Mouse (Mus musculus) liver, embryonic 13.5 days (tissue): ENCODE results near the gene Nmrk1. TPM values are rescaled to one million over a fixed set of nuclear protein-coding genes. Genes with fewer than 3 reads are reported as not detected.

Source experiments
- ATAC-seq: fragments of 200-750 bp; cut with Nextera tagmentation; 2 replicates; pipeline ENCODE4 v1.8.0; 2017; ENCODE audit warnings: low read depth, mild to moderate bottlenecking, moderate number of reproducible peaks, moderate library complexity
- DNase-seq: peaks from one replicate; pipeline ENCODE4 v3.0.0; 2022
- H3K27ac ChIP-seq: fragments of 300-500 bp; sonication (generic); 2 replicates; pipeline ENCODE4 v1.5.1; 2015; ENCODE audit warnings: moderate library complexity, mild to moderate bottlenecking, inconsistent platforms
- H3K27me3 ChIP-seq: fragments of 300-500 bp; sonication (generic); 2 replicates; pipeline ENCODE4 v1.6.1; 2015; ENCODE audit warnings: mild to moderate bottlenecking, inconsistent platforms
- H3K36me3 ChIP-seq: fragments of 300-500 bp; sonication (generic); 2 replicates; pipeline ENCODE4 v1.6.1; 2015; ENCODE audit warnings: mild to moderate bottlenecking, inconsistent platforms
- H3K4me1 ChIP-seq: fragments of 300-500 bp; sonication (generic); replicated peaks from 2 replicates; pipeline ENCODE4 v1.6.1; 2015; ENCODE audit warnings: inconsistent platforms
- H3K4me2 ChIP-seq: fragments of 300-500 bp; sonication (generic); 2 replicates; pipeline ENCODE4 v1.6.1; 2015; ENCODE audit warnings: inconsistent platforms, mild to moderate bottlenecking, moderate library complexity
- H3K4me3 ChIP-seq: fragments of 300-500 bp; sonication (generic); replicated peaks from 2 replicates; pipeline ENCODE4 v1.5.1; 2015; ENCODE audit warnings: mild to moderate bottlenecking, inconsistent platforms
- H3K9ac ChIP-seq: fragments of 300-500 bp; sonication (generic); 2 replicates; pipeline ENCODE4 v1.6.1; 2015; ENCODE audit warnings: mild to moderate bottlenecking, inconsistent platforms
- H3K9me3 ChIP-seq: fragments of 300-500 bp; sonication (generic); replicated peaks from 2 replicates; pipeline ENCODE4 v1.6.1; 2016; ENCODE audit warnings: inconsistent platforms
- WGBS: fragments of 180-500 bp; shearing (Covaris S2); methylation state at CpG from one replicate; pipeline ENCODE4 v1.1.7; 2015; ENCODE audit not compliant: insufficient replicate concordance; 5-methylcytosine and 5-hydroxymethylcytosine counted together
- polyA plus RNA-seq: library from polyadenylated mRNA; unstranded; fragments of >200 nt; fragmentation: Nextera tagmentation; extraction: Ambion mirVana; gene quantifications from 2 replicates; pipeline ENCODE4 v1.2.1, GENCODE M21; 2015

Nmrk1 gene
- polyA plus RNA-seq, 1 experiment from 2014 or later: 6.8 TPM

DNA sequence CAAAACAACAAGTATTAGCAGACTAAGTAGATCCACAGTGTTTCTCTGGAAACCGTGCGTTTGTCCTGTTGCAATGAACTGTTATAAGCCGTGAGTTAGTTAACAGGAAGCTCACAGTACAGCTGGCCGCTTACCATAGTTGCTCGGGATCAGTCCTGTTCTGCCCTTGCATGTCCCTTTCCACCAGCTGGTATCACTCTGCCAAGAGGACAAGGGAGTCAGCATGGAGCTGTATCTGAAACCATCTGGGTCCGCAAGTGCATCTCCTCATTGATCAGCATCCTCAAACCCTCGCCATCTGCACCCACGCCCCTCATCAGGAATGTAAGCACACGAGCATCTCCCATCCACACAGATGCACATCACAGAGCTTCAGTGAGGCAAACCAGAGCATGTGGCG, 38.0 kb upstream of the Nmrk1 start:
- DNase-seq (no peak), ATAC-seq (no peak)
- Histone ChIP-seq H3K27ac (no peak overlapping the region), H3K4me2 (no peak overlapping the region), H3K4me3 (no peak overlapping the region), H3K27me3 (no peaks in the 10 kb centered on the region), H3K36me3 (peaks cover 11% of the 10 kb centered on the region; the same call in 1 of the 2 replicates), H3K9ac (no peak overlapping the region), H3K9me3 (no peaks in the 10 kb centered on the region), H3K4me1 (0 out of 2 replicates have a peak, but pooled peaks cover 4% of the 10 kb centered on the region)
- 73% methylated on average over 10 of the region's 10 CpGs for WGBS

DNA sequence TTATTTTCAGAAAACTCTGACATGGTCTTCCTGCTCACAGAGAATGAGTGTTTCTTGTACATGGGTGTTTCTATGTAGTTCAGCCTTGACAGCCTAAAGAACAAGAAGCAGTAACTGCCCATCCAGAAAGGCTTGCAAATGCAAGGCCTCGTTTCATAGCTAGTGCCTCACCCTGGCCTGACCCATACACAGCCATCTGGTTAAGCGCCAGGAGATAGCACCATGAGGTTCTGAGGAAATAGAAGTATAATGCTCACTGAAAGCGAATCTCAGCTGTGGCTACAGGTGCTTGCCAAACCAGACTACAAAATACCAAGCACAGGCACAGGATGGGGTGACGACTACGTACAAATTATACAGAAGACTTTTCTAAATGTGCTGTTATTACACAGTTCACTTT, 34.9 kb upstream of the Nmrk1 start:
- 80% methylated on average over 5 of the region's 5 CpGs for WGBS
- Histone ChIP-seq H3K27ac (no peak overlapping the region), H3K4me1 (0 out of 2 replicates have a peak, but pooled peaks cover 7% of the 10 kb centered on the region)

GRCm38 (mm10) chr19:18597772-18598171, 34.0 kb upstream of the Nmrk1 start:
- Histone ChIP-seq H3K27me3 (no peaks in the 10 kb centered on the region), H3K36me3 (peaks cover 6% of the 10 kb centered on the region; the same call in 1 of the 2 replicates), H3K4me2 (no peak overlapping the region), H3K9me3 (no peaks in the 10 kb centered on the region), H3K4me3 (no peak overlapping the region), H3K9ac (no peak overlapping the region), H3K4me1 (0 out of 2 replicates have a peak, but pooled peaks cover 7% of the 10 kb centered on the region), H3K27ac (no peak overlapping the region)
- ATAC-seq: no peak
- DNase-seq: no peak
- whole genome bisulfite sequencing: 71% methylated on average over 6 of the region's 6 CpGs

More for the DNA sequence above, 34.9 kb upstream of the Nmrk1 start:
- Histone ChIP-seq H3K27me3 (no peaks in the 10 kb centered on the region), H3K9me3 (no peaks in the 10 kb centered on the region), H3K4me3 (no peak overlapping the region), H3K4me2 (no peak overlapping the region), H3K36me3 (peaks cover 3% of the 10 kb centered on the region; the same call in 1 of the 2 replicates), H3K9ac (no peak overlapping the region)
- no peak for ATAC-seq
- DNase-seq: no peak

DNA sequence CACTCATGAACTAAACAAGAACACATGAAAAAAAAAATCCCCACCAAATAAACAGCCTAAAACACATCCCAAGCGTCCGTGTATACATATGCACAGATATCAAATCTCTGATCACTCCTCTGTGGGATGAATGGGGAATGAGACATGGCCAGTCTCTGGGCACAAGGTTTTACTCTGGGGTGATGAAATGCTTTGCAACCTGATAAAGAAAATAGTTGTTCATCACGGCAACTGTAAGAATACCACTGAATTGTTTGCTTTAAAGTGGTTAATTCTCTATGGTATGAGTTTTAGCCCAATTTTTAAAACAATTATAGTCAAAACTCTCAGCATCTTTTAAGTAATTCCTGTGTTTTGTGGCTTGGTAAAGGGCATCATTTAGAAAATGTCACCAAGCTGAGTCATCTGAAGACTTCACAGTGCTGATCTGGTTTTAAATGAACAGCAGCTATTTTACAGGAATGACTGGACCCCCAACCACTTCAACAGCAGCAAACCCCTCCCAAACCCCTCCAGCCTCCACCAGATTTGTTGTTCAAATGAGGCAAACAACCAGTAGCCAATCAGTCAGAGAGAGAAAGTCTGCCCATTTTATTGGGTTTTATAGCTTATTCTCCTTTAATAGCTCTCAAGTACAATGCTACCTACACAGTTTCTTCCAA, 33.4 kb upstream of the Nmrk1 start:
- Histone ChIP-seq H3K9me3 (no peaks in the 10 kb centered on the region), H3K27ac (no peak overlapping the region), H3K36me3 (peaks cover 10% of the 10 kb centered on the region; the same call in 1 of the 2 replicates), H3K4me3 (no peak overlapping the region), H3K27me3 (no peaks in the 10 kb centered on the region), H3K4me2 (no peak overlapping the region), H3K4me1 (0 out of 2 replicates have a peak, but pooled peaks cover 9% of the 10 kb centered on the region), H3K9ac (no peak overlapping the region)
- DNase-seq (no peak), ATAC-seq (no peak)
- 72% methylated on average over 3 of the region's 3 CpGs for WGBS

DNA sequence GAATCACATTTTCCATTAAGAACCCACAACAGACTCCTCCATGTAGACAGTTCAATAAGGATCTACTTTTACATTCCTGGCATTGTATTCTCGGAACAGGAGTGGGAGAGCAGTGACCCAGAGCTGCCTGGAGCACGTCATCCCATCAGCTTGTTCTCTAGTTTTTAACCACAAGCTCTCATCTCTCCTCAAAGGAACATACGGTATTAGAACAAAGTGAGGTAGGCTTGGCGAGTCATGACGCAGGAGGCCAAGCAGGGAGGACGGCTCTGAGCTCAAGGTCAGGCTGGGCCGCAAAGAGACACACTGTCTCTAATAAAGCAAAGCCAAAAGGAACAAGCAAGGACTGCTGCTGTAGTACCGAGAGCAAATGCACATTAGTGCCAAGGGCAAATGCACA, 32.7 kb upstream of the Nmrk1 start:
- no peak overlapping the region for H3K4me2 ChIP-seq
- DNase-seq (no peak), ATAC-seq (no peak)
- no peak overlapping the region for H3K27ac ChIP-seq
- H3K4me3 ChIP-seq: no peak overlapping the region
- WGBS: 75% methylated on average over 8 of the region's 8 CpGs
- 0 out of 2 replicates have a peak, but pooled peaks cover 14% of the 10 kb centered on the region for H3K4me1 ChIP-seq
- peaks cover 10% of the 10 kb centered on the region; the same call in 1 of the 2 replicates for H3K36me3 ChIP-seq
- H3K9ac ChIP-seq: no peak overlapping the region
- no peaks in the 10 kb centered on the region for H3K9me3 ChIP-seq
- H3K27me3 ChIP-seq: no peaks in the 10 kb centered on the region

DNA sequence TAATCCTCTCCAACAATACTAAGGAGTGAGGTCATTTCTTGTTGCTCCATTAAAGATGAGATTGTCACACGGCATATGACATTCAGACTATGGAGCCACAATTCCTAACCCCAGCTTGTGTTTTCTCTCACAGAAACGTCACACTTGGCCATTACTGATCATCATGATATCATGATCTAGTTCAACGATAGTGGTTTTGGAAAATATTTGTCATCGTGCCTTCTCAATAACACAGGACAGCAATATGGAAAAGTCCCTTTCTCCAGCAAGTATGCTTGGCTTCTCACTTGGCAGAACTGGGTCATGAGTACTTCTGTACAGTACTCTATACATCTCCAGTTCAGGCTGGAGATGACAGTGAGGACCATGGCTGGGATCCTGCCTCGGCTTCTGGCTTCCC, 32.1 kb upstream of the Nmrk1 start:
- H3K27me3 ChIP-seq: no peaks in the 10 kb centered on the region
- H3K36me3 ChIP-seq: peaks cover 10% of the 10 kb centered on the region; the same call in 1 of the 2 replicates
- no peak overlapping the region for H3K27ac ChIP-seq
- no peak overlapping the region for H3K4me3 ChIP-seq
- H3K9ac ChIP-seq: no peak overlapping the region
- DNase-seq (no peak), ATAC-seq (no peak)
- no peaks in the 10 kb centered on the region for H3K9me3 ChIP-seq
- H3K4me2 ChIP-seq: no peak overlapping the region
- 0 out of 2 replicates have a peak, but pooled peaks cover 14% of the 10 kb centered on the region for H3K4me1 ChIP-seq
- WGBS: 80% methylated on average over 5 of the region's 5 CpGs

DNA sequence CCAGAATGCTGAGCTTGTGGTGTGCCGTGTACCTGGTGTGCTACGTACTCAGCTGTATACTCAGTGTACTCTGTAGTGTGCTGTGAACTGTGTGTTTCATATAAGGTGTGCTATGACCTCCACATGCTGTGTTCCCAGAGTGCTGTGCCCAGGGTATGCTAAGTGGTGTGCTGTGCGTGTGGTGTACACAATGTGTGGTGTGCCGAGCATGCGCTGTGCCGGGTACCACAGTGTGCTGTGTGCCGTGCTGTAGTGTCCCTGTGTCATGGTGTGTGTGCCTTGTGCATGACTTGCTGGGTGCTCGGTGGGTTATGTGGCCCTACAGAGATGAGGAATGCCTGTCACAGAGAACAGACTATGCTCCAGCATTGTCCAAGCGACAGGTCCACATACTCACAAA, 31.1 kb upstream of the Nmrk1 start:
- no peaks in the 10 kb centered on the region for H3K9me3 ChIP-seq
- 0 out of 2 replicates have a peak, but pooled peaks cover 10% of the 10 kb centered on the region for H3K4me1 ChIP-seq
- no peak overlapping the region for H3K9ac ChIP-seq
- ATAC-seq: no peak
- H3K27me3 ChIP-seq: no peaks in the 10 kb centered on the region
- peaks cover 10% of the 10 kb centered on the region; the same call in 1 of the 2 replicates for H3K36me3 ChIP-seq
- no peak for DNase-seq
- no peak overlapping the region for H3K4me2 ChIP-seq
- 90% methylated on average over 9 of the region's 9 CpGs for WGBS
- no peak overlapping the region for H3K4me3 ChIP-seq
- no peak overlapping the region for H3K27ac ChIP-seq

DNA sequence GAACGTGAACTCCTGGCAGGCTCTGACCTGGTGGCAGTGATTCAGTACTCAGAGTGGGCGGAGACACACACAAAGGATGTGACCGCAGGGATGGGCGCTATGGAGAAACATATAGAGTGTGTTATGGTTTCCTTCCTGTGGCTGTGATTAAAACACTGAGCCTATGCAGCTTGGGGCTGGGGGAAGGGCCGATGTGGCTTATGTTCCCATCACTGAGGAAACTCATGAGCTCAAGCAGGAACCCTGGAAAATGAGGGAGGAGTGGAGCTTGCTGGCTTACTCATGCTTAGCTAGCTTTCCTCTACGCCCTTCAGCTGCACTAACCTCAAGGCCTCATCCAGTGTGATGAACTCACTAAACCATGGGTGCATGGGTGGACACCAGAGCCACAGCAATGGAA, 28.7 kb upstream of the Nmrk1 start:
- H3K4me1 ChIP-seq: peaks cover 14% of the 10 kb centered on the region
- peaks cover 10% of the 10 kb centered on the region; the same call in 1 of the 2 replicates for H3K36me3 ChIP-seq
- 78% methylated on average over 6 of the region's 6 CpGs for WGBS
- ATAC-seq: peak; percentile 29; the same call in 1 of the 2 replicates
- no peaks in the 10 kb centered on the region for H3K9me3 ChIP-seq
- H3K27ac ChIP-seq: no peak overlapping the region
- H3K4me2 ChIP-seq: no peak overlapping the region
- H3K4me3 ChIP-seq: no peak overlapping the region
- no peak for DNase-seq
- H3K27me3 ChIP-seq: no peaks in the 10 kb centered on the region
- H3K9ac ChIP-seq: no peak overlapping the region

GRCm38 (mm10) chr19:18607907-18608306, 23.8 kb upstream of the Nmrk1 start:
- Histone ChIP-seq H3K4me2 (no peak overlapping the region), H3K9ac (no peak overlapping the region), H3K27me3 (no peaks in the 10 kb centered on the region), H3K9me3 (no peaks in the 10 kb centered on the region), H3K4me3 (no peak overlapping the region), H3K27ac (no peak overlapping the region), H3K4me1 (peaks cover 28% of the 10 kb centered on the region), H3K36me3 (0 out of 2 replicates have a peak, but pooled peaks cover 3% of the 10 kb centered on the region)
- WGBS: 41% methylated on average over 7 of the region's 7 CpGs
- no peak for DNase-seq
- no peak for ATAC-seq

DNA sequence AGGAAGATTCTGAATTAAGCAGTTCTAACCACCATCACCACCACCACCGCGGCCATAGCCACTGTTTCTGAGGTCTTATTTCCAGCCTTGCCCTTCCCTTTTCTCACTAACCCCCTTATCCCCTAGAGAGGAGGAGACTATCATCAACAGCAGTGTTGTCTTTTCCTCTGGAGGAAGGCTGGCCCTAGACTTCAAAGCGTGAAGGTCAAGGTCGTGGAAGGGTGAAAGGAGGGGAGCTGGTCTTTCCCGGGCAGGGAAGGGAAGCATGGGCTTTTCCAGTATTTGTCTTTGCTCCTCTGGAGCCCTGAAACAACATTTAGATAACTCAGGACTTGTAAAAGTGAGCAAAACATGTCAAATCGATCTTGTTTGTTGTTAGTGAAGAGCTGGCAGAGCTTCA, 22.8 kb upstream of the Nmrk1 start:
- ATAC-seq (no peak), DNase-seq (no peak)
- H3K27me3 ChIP-seq: no peaks in the 10 kb centered on the region
- peaks cover 25% of the 10 kb centered on the region for H3K4me1 ChIP-seq
- no peaks in the 10 kb centered on the region for H3K9me3 ChIP-seq
- no peak overlapping the region for H3K9ac ChIP-seq
- H3K4me2 ChIP-seq: no peak overlapping the region
- H3K4me3 ChIP-seq: no peak overlapping the region
- WGBS: 46% methylated on average over 6 of the region's 6 CpGs
- H3K27ac ChIP-seq: no peak overlapping the region
- H3K36me3 ChIP-seq: no peaks in the 10 kb centered on the region

DNA sequence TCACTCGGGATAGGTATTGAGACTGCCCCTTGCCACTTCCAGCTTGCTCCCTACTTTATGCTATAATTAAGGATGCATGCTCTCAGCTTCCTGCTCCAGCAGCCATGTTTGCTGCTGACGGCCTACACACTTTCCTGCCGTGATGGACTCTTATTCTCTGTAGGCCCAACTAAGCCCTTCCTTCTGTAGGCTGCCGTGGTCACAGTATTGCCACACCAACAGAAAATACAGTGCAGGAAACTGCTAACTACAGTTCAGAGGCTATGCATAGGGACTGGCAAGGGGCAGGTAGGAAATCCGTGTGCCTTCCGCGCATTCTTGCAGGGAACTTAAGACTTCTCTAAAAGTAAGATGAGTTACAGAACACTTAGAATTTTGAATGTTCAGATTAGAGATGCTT, 17.4 kb upstream of the Nmrk1 start:
- DNase-seq (no peak), ATAC-seq (no peak)
- 67% methylated on average over 7 of the region's 7 CpGs for WGBS
- H3K4me2 ChIP-seq: no peak overlapping the region
- H3K27ac ChIP-seq: no peak overlapping the region
- no peaks in the 10 kb centered on the region for H3K9me3 ChIP-seq
- H3K27me3 ChIP-seq: no peaks in the 10 kb centered on the region
- H3K9ac ChIP-seq: no peak overlapping the region
- no peaks in the 10 kb centered on the region for H3K36me3 ChIP-seq
- H3K4me3 ChIP-seq: no peak overlapping the region
- H3K4me1 ChIP-seq: peaks cover 29% of the 10 kb centered on the region
